Mouse (Mus musculus): Measurements from ENCODE around the gene Slc6a12.

GRCm38 (mm10) chr6:121367099-121367498, 24.2 kb downstream of the Slc6a12 start:
- TF ChIP-seq CTCF (IDR thresholded peaks at IDR 0.05; ENCODE audit: low read depth), result no peak
- TF ChIP-seq EP300 (IDR thresholded peaks at IDR 0.05; ENCODE audit: low read depth), result no peak
